Mouse (Mus musculus) MEL (cell line): Measurements from ENCODE around the gene Ak3. TPM values are rescaled to one million over a fixed set of nuclear protein-coding genes. Genes with fewer than 3 reads are reported as not detected.

Experiments
- DNase-seq: peaks from one replicate; pipeline ENCODE4 v3.0.0; 2011; ENCODE audit warnings: low read depth, low spot score
- H3K27ac ChIP-seq: 2 replicates; pipeline ENCODE4 v1.5.1; 2012; ENCODE audit warnings: low read depth, mild to moderate bottlenecking, control low read depth, low read length, moderate library complexity; ENCODE audit not compliant: control insufficient read depth
- H3K27me3 ChIP-seq, 2 experiments: fragments of 150-350 bp in 1 of 2; sonication (generic) in 1 of 2; 2 replicates each; pipeline ENCODE4 v1.6.1; 2012; ENCODE audit warnings: low read length in 2 of 2, mild to moderate bottlenecking in 2 of 2, improper control_type of control experiment in 1 of 2, moderate library complexity in 1 of 2; ENCODE audit not compliant: insufficient read depth in 2 of 2, control insufficient read depth in 1 of 2
- H3K36me3 ChIP-seq, 2 experiments: 2 replicates each; pipeline ENCODE4 v1.6.1; 2012 to 2014; ENCODE audit warnings: low read length in 2 of 2, improper control_type of control experiment in 1 of 2, inconsistent platforms in 1 of 2, mild to moderate bottlenecking in 1 of 2; ENCODE audit not compliant: insufficient read depth in 2 of 2, control insufficient read depth in 1 of 2
- H3K4me1 ChIP-seq, 2 experiments: fragments of 150-350 bp in 1 of 2; sonication (generic) in 1 of 2; 2 replicates each; pipeline ENCODE4 v1.6.1; 2012; ENCODE audit warnings: low read length in 2 of 2, improper control_type of control experiment in 1 of 2, mild to moderate bottlenecking in 1 of 2; ENCODE audit not compliant: insufficient read depth in 2 of 2, control insufficient read depth in 1 of 2
- H3K4me3 ChIP-seq, 2 experiments: fragments of 150-350 bp in 1 of 2; sonication (generic) in 1 of 2; 2 replicates each; pipeline ENCODE4 v1.5.1; 2012; ENCODE audit warnings: low read depth in 2 of 2, low read length in 2 of 2, mild to moderate bottlenecking in 2 of 2, moderate library complexity in 2 of 2, control low read depth in 1 of 2, improper control_type of control experiment in 1 of 2; ENCODE audit not compliant: control insufficient read depth in 1 of 2, insufficient read depth in 1 of 2
- H3K79me2 ChIP-seq: 2 replicates; pipeline ENCODE4 v1.6.1; 2012; ENCODE audit warnings: mild to moderate bottlenecking, low read length, moderate library complexity; ENCODE audit not compliant: control insufficient read depth, poor library complexity, insufficient read depth
- H3K9ac ChIP-seq: 2 replicates; pipeline ENCODE4 v1.6.1; 2012; ENCODE audit warnings: low read depth, mild to moderate bottlenecking, control low read depth, low read length, moderate library complexity; ENCODE audit not compliant: control insufficient read depth, poor library complexity, severe bottlenecking
- H3K9me3 ChIP-seq: fragments of 150-350 bp; sonication (generic); replicated peaks from 2 replicates; pipeline ENCODE4 v1.6.1; 2012; ENCODE audit warnings: mild to moderate bottlenecking, low read length, improper control_type of control experiment, moderate library complexity; ENCODE audit not compliant: insufficient read depth
- BHLHE40 ChIP-seq: IDR thresholded peaks from 2 replicates; pipeline ENCODE4 v1.6.1; 2012; ENCODE audit warnings: low read depth, mild to moderate bottlenecking, inconsistent platforms, low read length, improper control_type of control experiment, borderline replicate concordance
- ETS1 ChIP-seq: IDR thresholded peaks from 2 replicates; pipeline ENCODE4 v1.6.1; 2012; ENCODE audit warnings: low read depth, mild to moderate bottlenecking, inconsistent platforms, low read length, improper control_type of control experiment, moderate library complexity
- GABPA ChIP-seq: IDR thresholded peaks from 2 replicates; pipeline ENCODE4 v1.6.1; 2012; ENCODE audit warnings: low read depth, mild to moderate bottlenecking, inconsistent platforms, low read length, improper control_type of control experiment, moderate library complexity
- GATA1 ChIP-seq: IDR thresholded peaks from 2 replicates; pipeline ENCODE4 v1.6.1; 2011; ENCODE audit warnings: low read depth, low read length, improper control_type of control experiment
- HCFC1 ChIP-seq: IDR thresholded peaks from 2 replicates; pipeline ENCODE4 v1.6.1; 2012; ENCODE audit warnings: low read depth, mild to moderate bottlenecking, inconsistent platforms, low read length, improper control_type of control experiment, moderate library complexity
- MAX ChIP-seq: IDR thresholded peaks from 2 replicates; pipeline ENCODE4 v1.6.1; 2011; ENCODE audit warnings: low read length, improper control_type of control experiment
- MYB ChIP-seq: IDR thresholded peaks from 2 replicates; pipeline ENCODE4 v1.6.1; 2011; ENCODE audit warnings: mild to moderate bottlenecking, low read depth, low read length, improper control_type of control experiment
- MYC ChIP-seq: IDR thresholded peaks from 2 replicates; pipeline ENCODE4 v1.6.1; 2011; ENCODE audit warnings: low read depth, mild to moderate bottlenecking, low read length, improper control_type of control experiment, moderate library complexity
- NELFE ChIP-seq: IDR thresholded peaks from 2 replicates; pipeline ENCODE4 v1.6.1; 2011; ENCODE audit warnings: low read depth, low read length, improper control_type of control experiment
- POLR2A ChIP-seq, 2 experiments: IDR thresholded peaks; 2 replicates each; pipeline ENCODE4 v1.6.1; 2011 to 2012; ENCODE audit warnings: low read length in 2 of 2, mild to moderate bottlenecking in 2 of 2, control low read depth in 1 of 2, improper control_type of control experiment in 1 of 2, low read depth in 1 of 2, moderate library complexity in 1 of 2; ENCODE audit not compliant: control insufficient read depth in 1 of 2, insufficient read depth in 1 of 2, poor library complexity in 1 of 2
- POLR2AphosphoS2 ChIP-seq: IDR thresholded peaks from 2 replicates; pipeline ENCODE4 v1.6.1; 2011; ENCODE audit warnings: low read length, improper control_type of control experiment
- POLR2AphosphoS5 ChIP-seq: IDR thresholded peaks from 2 replicates; pipeline ENCODE4 v1.6.1; 2012; ENCODE audit warnings: low read depth, borderline replicate concordance, mild to moderate bottlenecking, inconsistent platforms, low read length, moderate library complexity, mixed read lengths
- RAD21 ChIP-seq: IDR thresholded peaks from 2 replicates; pipeline ENCODE4 v1.6.1; 2011; ENCODE audit warnings: mild to moderate bottlenecking, low read depth, low read length, improper control_type of control experiment
- SIN3A ChIP-seq: IDR thresholded peaks from 2 replicates; pipeline ENCODE4 v1.6.1; 2012; ENCODE audit warnings: low read length, improper control_type of control experiment, inconsistent platforms
- TAL1 ChIP-seq: IDR thresholded peaks from 2 replicates; pipeline ENCODE4 v1.6.1; 2012; ENCODE audit warnings: mild to moderate bottlenecking, inconsistent platforms, low read length, moderate library complexity, mixed read lengths
- TBP ChIP-seq: IDR thresholded peaks from 2 replicates; pipeline ENCODE4 v1.8.0; 2011; ENCODE audit warnings: low read depth, low read length, improper control_type of control experiment
- UBTF ChIP-seq: IDR thresholded peaks from 2 replicates; pipeline ENCODE4 v1.6.1; 2012; ENCODE audit warnings: low read depth, mild to moderate bottlenecking, inconsistent platforms, low read length, improper control_type of control experiment, moderate library complexity, borderline replicate concordance; ENCODE audit not compliant: insufficient read depth
- USF2 ChIP-seq, 2 experiments: IDR thresholded peaks; 2 replicates each; pipeline ENCODE4 v1.6.1; 2011 to 2012; ENCODE audit warnings: improper control_type of control experiment in 2 of 2, low read length in 2 of 2, borderline replicate concordance in 1 of 2, inconsistent platforms in 1 of 2, low read depth in 1 of 2, mild to moderate bottlenecking in 1 of 2; ENCODE audit not compliant: insufficient read depth in 1 of 2
- ZC3H11A ChIP-seq: IDR thresholded peaks from 2 replicates; pipeline ENCODE4 v1.6.1; 2012; ENCODE audit warnings: low read depth, mild to moderate bottlenecking, inconsistent platforms, low read length, improper control_type of control experiment
- ZKSCAN1 ChIP-seq: IDR thresholded peaks from 2 replicates; pipeline ENCODE4 v1.6.1; 2012; ENCODE audit warnings: low read depth, mild to moderate bottlenecking, inconsistent platforms, low read length, improper control_type of control experiment, moderate library complexity
- ZNF384 ChIP-seq: IDR thresholded peaks from 2 replicates; pipeline ENCODE4 v1.6.1; 2012; ENCODE audit warnings: low read depth, mild to moderate bottlenecking, inconsistent platforms, low read length, improper control_type of control experiment
- polyA plus RNA-seq, 2 experiments: library from polyadenylated mRNA; stranded (reverse) in 1 of 2; unstranded in 1 of 2; fragments of >175 nt in 1 of 2; fragments of >200 nt in 1 of 2; gene quantifications; 2 replicates each; pipeline versions ENCODE4 v1.2.1 to v1.2.4; 2012; ENCODE audit warnings: low replicate concordance in 2 of 2, low read depth in 1 of 2; ENCODE audit not compliant: insufficient read length in 2 of 2, insufficient read depth in 1 of 2, missing spikeins in 1 of 2
- total RNA-seq: library from RNA; depleted of rRNA; stranded (reverse); fragments of 300-350 nt; gene quantifications from 2 replicates; pipeline ENCODE4 v1.2.3, GENCODE M21; 2012

Gene Ak3
- total and polyA plus RNA-seq, 3 experiments = 47.3 to 86.3 (median 50.0) TPM

GRCm38 (mm10) chr19:28997976-28998630 is 49.7 kb downstream of the Ak3 start:
- Histone ChIP-seq H3K4me3 (no peak overlapping the region), H3K27ac (no peak overlapping the region), H3K36me3 (peaks cover 0 to 23% of the 10 kb centered on the region in 2 experiments; a peak in 3 of 4 replicates), H3K9ac (no peak overlapping the region), H3K9me3 (no peaks in the 10 kb centered on the region), H3K27me3 (no peaks in the 10 kb centered on the region), H3K79me2 (peaks cover 9% of the 10 kb centered on the region), H3K4me1 (no peaks in the 10 kb centered on the region)
- DNase-seq = no peak
- TF ChIP-seq USF2 (IDR thresholded peaks at IDR 0.05; ENCODE audit: borderline replicate concordance in 1 of 2, insufficient read depth in 1 of 2, low read depth in 1 of 2, low read length in 2 of 2) (no peak), ZC3H11A (no peak), UBTF (no peak), TBP (no peak), RAD21 (no peak), TAL1 (no peak), BHLHE40 (no peak), MAX (no peak), POLR2A (IDR thresholded peaks at IDR 0.05; ENCODE audit: control insufficient read depth in 1 of 2, insufficient read depth in 1 of 2, low read depth in 1 of 2, low read length in 2 of 2, poor library complexity in 1 of 2) (no peak), ZNF384 (no peak), ZKSCAN1 (no peak), POLR2AphosphoS5 (no peak), HCFC1 (no peak)

- peaks cover 9 to 13% of the 10 kb centered on the region in 2 experiments for H3K36me3 ChIP-seq
Observed at GRCm38 (mm10) chr19:28995366-28995765, 52.4 kb downstream of the Ak3 start.

More at GRCm38 (mm10) chr19:28995366-28995765, 52.4 kb downstream of the Ak3 start:
- peaks cover 24% of the 10 kb centered on the region for H3K79me2 ChIP-seq
- no peak for DNase-seq
- H3K4me3 ChIP-seq = no peak overlapping the region
- TF ChIP-seq ZC3H11A (no peak), UBTF (no peak), MYB (no peak), TBP (no peak), GABPA (no peak), BHLHE40 (no peak), POLR2AphosphoS2 (no peak), SIN3A (no peak), MYC (no peak), NELFE (no peak), ETS1 (no peak), GATA1 (no peak)
- H3K27me3 ChIP-seq = no peaks in the 10 kb centered on the region
- peaks cover 4 to 8% of the 10 kb centered on the region in 2 experiments; a peak in 2 of 4 replicates for H3K4me1 ChIP-seq
- H3K9me3 ChIP-seq = no peaks in the 10 kb centered on the region
- no peak overlapping the region for H3K9ac ChIP-seq
- no peak overlapping the region for H3K27ac ChIP-seq
